Mouse (Mus musculus): ENCODE data around the gene Sowahd.

GRCm38 (mm10) chrX:37022690-37023089 lies 26.0 kb upstream of the Sowahd start:
- TF ChIP-seq CTCF (IDR thresholded peaks at IDR 0.05; ENCODE audit: low read depth) (peak; percentile 80), EP300 (IDR thresholded peaks at IDR 0.05; ENCODE audit: low read depth) (no peak)
